Mouse (Mus musculus): Measurements from ENCODE around the gene Atp13a4. TPM values are rescaled to one million over a fixed set of nuclear protein-coding genes. Genes with fewer than 3 reads are reported as not detected.

Atp13a4 gene
- not detected in 2 replicates for total RNA-seq (2017)

- no peak for ATAC-seq (replicated peaks; ENCODE audit: low read depth, poor library complexity, severe bottlenecking)
These were observed at the start of gene Atp13a4 for GRCm38 (mm10) chr16:29544829-29545228. Gene Atp13a4, minus strand, starts transcription at chr16:29544864.

- no peak for ATAC-seq (replicated peaks; ENCODE audit: low read depth, poor library complexity, severe bottlenecking)
These were observed 47.5 kb upstream of the Atp13a4 start for GRCm38 (mm10) chr16:29592171-29592570.

- ATAC-seq (replicated peaks; ENCODE audit: low read depth, poor library complexity, severe bottlenecking), result peak; percentile 19
These were observed 35.1 kb upstream of the Atp13a4 start for GRCm38 (mm10) chr16:29579787-29580176.

GRCm38 (mm10) chr16:29579167-29579786 lies 34.6 kb upstream of the Atp13a4 start, which contains the start of gene Opa1:
Gene Opa1, plus strand, starts transcription at chr16:29579334.
- ATAC-seq (replicated peaks; ENCODE audit: low read depth, poor library complexity, severe bottlenecking), result peak; percentile 98

GRCm38 (mm10) chr16:29575620-29576019 lies 31.0 kb upstream of the Atp13a4 start:
- ATAC-seq (replicated peaks; ENCODE audit: low read depth, poor library complexity, severe bottlenecking), result no peak

GRCm38 (mm10) chr16:29574013-29574412 lies 29.3 kb upstream of the Atp13a4 start:
- peak; percentile 99 for ATAC-seq (replicated peaks; ENCODE audit: low read depth, poor library complexity, severe bottlenecking)

- ATAC-seq (replicated peaks; ENCODE audit: low read depth, poor library complexity, severe bottlenecking), result peak; percentile 74
These were observed 16.2 kb upstream of the Atp13a4 start for GRCm38 (mm10) chr16:29560869-29561268.

- no peak for ATAC-seq (replicated peaks; ENCODE audit: low read depth, poor library complexity, severe bottlenecking)
These were observed 15.8 kb upstream of the Atp13a4 start for GRCm38 (mm10) chr16:29560454-29560853.

GRCm38 (mm10) chr16:29559667-29560066 lies 15.0 kb upstream of the Atp13a4 start:
- ATAC-seq (replicated peaks; ENCODE audit: low read depth, poor library complexity, severe bottlenecking), result no peak

GRCm38 (mm10) chr16:29541261-29541683 lies 3.4 kb downstream of the Atp13a4 start:
- ATAC-seq (replicated peaks; ENCODE audit: low read depth, poor library complexity, severe bottlenecking), result no peak

GRCm38 (mm10) chr16:29539906-29540305 lies 4.8 kb downstream of the Atp13a4 start:
- no peak for ATAC-seq (replicated peaks; ENCODE audit: low read depth, poor library complexity, severe bottlenecking)

- ATAC-seq (replicated peaks; ENCODE audit: low read depth, poor library complexity, severe bottlenecking), result no peak
These were observed 8.1 kb downstream of the Atp13a4 start for GRCm38 (mm10) chr16:29536411-29537204.

GRCm38 (mm10) chr16:29535866-29536265 lies 8.8 kb downstream of the Atp13a4 start:
- ATAC-seq (replicated peaks; ENCODE audit: low read depth, poor library complexity, severe bottlenecking), result no peak

GRCm38 (mm10) chr16:29533641-29534040 lies 11.0 kb downstream of the Atp13a4 start:
- ATAC-seq (replicated peaks; ENCODE audit: low read depth, poor library complexity, severe bottlenecking), result no peak

GRCm38 (mm10) chr16:29527085-29527484 lies 17.6 kb downstream of the Atp13a4 start:
- no peak for ATAC-seq (replicated peaks; ENCODE audit: low read depth, poor library complexity, severe bottlenecking)

- ATAC-seq (replicated peaks; ENCODE audit: low read depth, poor library complexity, severe bottlenecking), result no peak
These were observed 18.1 kb downstream of the Atp13a4 start for GRCm38 (mm10) chr16:29526585-29526984.

- no peak for ATAC-seq (replicated peaks; ENCODE audit: low read depth, poor library complexity, severe bottlenecking)
These were observed 32.2 kb downstream of the Atp13a4 start for GRCm38 (mm10) chr16:29512495-29512894.

- ATAC-seq (replicated peaks; ENCODE audit: low read depth, poor library complexity, severe bottlenecking), result no peak
These were observed 33.9 kb downstream of the Atp13a4 start for GRCm38 (mm10) chr16:29510743-29511142.

GRCm38 (mm10) chr16:29509881-29510280 lies 34.8 kb downstream of the Atp13a4 start:
- ATAC-seq (replicated peaks; ENCODE audit: low read depth, poor library complexity, severe bottlenecking), result no peak

- ATAC-seq (replicated peaks; ENCODE audit: low read depth, poor library complexity, severe bottlenecking), result no peak
These were observed 40.0 kb downstream of the Atp13a4 start for GRCm38 (mm10) chr16:29504671-29505070.

- ATAC-seq (replicated peaks; ENCODE audit: low read depth, poor library complexity, severe bottlenecking), result no peak
These were observed 40.5 kb downstream of the Atp13a4 start for GRCm38 (mm10) chr16:29504198-29504597.

Data from common myeloid progenitor, adult 5-6 weeks (primary cell).